Mouse (Mus musculus) brown adipose tissue, adult 24 weeks (tissue): ENCODE results near the gene Vipr1. TPM values are rescaled to one million over a fixed set of nuclear protein-coding genes. Genes with fewer than 3 reads are reported as not detected.
"Not testable (repeated sequence)": the region's sequence is repeated elsewhere in the genome, so short reads cannot be mapped to it uniquely, and the experiment has no call there.

Source experiments
- H3K27ac ChIP-seq: fragments of 200-500 bp; replicated peaks from 2 replicates; pipeline ENCODE4 v1.5.1; 2012; ENCODE audit warnings: low read depth, mild to moderate bottlenecking, low read length
- H3K4me1 ChIP-seq: fragments of 200-500 bp; 2 replicates; pipeline ENCODE4 v1.6.1; 2012; ENCODE audit warnings: low read length, mixed read lengths; ENCODE audit not compliant: control insufficient read depth, insufficient read depth, insufficient read length
- H3K4me3 ChIP-seq: fragments of 200-500 bp; 2 replicates; pipeline ENCODE4 v1.5.1; 2012; ENCODE audit warnings: low read depth, mild to moderate bottlenecking, low read length, moderate library complexity; ENCODE audit not compliant: insufficient read depth
- polyA plus RNA-seq: library from polyadenylated mRNA; stranded (reverse); fragments of >200 nt; gene quantifications from 2 replicates; pipeline ENCODE4 v1.2.4, GENCODE M21; 2012; ENCODE audit not compliant: missing spikeins, insufficient read depth, insufficient read length

Gene Vipr1
- not detected in 2 replicates for polyA plus RNA-seq

DNA sequence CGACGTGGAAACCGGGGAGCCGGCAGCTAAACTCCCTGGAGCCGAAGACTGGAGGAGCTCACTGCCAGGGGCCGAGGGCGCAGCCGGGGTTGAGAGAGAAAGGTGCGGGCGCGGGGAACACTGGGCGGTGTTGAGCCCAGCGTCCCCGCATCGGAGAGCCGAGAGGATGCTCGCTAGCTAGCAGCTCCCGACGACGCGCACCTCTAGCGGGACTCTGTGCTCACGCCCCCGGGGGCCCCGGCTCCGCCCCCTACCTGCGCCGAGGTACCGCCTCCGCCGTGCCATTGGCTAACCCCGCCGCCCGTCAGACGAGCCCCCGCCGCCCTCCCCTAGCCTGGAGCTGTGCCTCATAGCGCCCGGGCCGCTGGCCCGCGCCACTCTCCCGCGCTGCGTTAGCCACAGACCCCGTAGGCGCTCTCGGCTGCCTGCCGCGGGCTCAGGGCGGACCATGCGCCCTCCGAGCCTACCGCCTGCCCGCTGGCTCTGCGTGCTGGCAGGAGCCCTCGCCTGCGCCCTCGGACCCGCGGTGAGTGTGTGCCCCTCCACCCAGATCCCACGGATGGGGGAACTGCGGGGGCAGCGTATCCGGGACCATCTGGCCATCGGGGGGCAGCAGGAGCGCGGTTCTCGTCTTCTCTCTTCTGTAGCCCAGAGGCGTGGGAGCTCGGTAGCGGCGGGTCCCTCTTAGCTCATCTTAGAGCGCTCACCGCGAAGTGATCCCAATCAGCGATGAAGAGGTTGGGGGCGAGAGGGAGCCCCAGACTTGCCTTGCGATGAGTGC is at the start of gene Vipr1:
Gene Vipr1 (plus strand): TSS at position 316 of the 781 bp plus-strand sequence.
- Histone ChIP-seq H3K27ac (no peak within 1 kb of the TSS), H3K4me3 (peak within 1 kb of the TSS; percentile 46), H3K4me1 (no peaks in the 10 kb centered on the region; the same call in 1 of the 2 replicates)

DNA sequence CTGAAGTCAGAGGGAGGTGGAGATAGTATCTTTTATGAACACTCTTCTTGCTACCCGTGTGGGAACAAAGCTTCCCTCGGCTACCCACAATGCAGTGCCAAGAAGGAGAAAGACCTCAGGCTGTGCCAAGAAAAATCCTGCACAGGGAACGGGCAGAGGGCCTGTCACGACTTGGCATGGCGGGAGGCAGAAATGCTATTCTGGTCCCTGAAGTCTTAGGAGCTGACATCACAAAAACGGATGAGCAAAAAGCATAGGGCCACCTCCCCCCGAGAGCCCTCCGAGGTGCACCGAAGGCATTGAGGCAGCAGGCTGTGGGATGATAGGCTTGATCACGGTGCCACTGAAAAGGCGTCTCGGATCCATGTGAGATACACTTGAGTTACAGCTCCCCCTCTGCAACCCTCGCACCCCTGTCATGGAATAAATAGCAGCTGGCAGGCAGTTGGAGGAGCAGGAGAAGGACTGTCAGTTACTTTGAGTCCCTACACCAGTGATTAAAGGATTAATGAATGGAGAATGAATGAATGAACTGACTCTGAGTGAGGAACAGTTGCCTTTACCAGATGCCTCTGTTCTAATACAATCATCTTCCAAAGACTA is 49.5 kb upstream of the Vipr1 start:
- H3K27ac ChIP-seq: no peak overlapping the region
- H3K4me3 ChIP-seq: no peak overlapping the region
- H3K4me1 ChIP-seq: no peaks in the 10 kb centered on the region

DNA sequence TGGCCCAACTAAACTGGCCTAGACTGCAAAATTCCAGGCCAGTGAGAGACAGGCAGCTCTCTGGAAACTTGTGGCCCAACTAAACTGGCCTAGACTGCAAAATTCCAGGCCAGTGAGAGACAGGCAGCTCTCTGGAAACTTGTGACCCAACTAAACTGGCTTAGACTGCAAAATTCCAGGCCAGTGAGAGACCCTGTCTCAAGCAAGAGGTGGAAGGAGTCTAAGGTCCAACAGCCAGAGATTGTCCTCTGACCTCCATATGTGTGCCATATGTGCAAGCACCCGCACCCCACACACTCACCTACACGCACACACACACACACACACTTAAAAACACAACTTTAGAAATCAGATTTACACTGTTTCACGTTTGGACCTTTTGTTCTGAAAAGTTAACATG is 48.7 kb upstream of the Vipr1 start:
- H3K4me1 ChIP-seq, H3K27ac ChIP-seq, H3K4me3 ChIP-seq: not testable (repeated sequence)

DNA sequence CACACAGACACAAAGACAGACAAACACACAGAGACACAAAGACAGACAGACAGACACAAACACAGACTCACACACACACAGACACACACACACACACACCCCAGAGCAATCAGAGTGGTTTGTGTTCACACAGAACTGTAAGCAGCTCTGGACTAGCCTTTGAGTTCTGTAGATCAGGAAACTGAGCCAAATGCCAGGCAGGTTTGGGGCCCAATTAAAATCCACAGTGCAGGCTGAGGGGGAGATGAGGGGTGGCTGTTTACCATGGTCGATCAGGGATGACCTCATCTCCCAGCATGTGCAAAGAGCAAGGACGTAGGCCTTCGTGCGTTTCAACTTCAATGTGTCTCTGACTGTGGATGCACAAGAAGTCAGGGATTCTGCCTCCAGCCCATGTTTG is 47.7 kb upstream of the Vipr1 start:
- Histone ChIP-seq H3K27ac (no peak overlapping the region), H3K4me3 (no peak overlapping the region), H3K4me1 (no peaks in the 10 kb centered on the region)

DNA sequence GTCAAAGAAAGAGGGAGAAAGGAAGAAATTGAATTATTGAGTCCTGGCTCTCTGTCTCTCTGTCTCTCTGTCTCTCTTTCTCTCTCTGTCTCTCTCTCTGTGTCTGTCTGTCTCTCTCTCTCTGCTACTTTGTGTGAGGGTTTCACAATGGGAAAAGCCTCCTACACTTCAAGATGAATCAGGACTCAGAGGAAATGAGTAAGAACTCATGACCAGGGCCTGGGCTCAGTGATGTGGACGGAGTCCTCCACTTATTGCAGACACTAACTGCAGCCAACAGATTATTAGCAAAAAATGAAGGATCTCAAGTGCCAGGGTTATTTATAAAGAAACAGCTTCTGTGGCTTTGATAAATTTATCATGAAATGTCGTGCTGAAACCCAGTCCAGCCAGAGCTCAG is 44.4 kb upstream of the Vipr1 start:
- Histone ChIP-seq H3K4me3 (no peak overlapping the region), H3K27ac (no peak overlapping the region), H3K4me1 (no peaks in the 10 kb centered on the region)

DNA sequence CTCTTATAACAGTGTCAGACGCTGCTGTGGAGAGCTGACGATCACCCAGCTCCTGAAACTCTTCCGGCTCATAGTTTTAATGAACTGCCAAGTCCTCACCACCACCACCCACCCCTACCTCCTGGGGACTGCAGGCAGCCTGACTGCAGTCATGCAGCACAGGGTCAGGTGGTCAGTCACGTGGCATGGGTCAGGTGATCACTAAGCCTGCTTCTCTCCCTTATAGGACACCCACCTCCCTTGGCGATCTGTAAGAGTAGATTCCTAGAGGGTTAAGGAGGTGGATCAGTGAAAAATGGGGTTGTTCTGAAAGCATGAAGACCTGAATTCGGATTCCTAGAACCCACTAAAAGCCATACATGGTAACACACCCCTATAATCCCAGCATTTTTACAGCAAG is 43.0 kb upstream of the Vipr1 start:
- no peaks in the 10 kb centered on the region for H3K4me1 ChIP-seq
- H3K4me3 ChIP-seq: no peak overlapping the region
- H3K27ac ChIP-seq: no peak overlapping the region

DNA sequence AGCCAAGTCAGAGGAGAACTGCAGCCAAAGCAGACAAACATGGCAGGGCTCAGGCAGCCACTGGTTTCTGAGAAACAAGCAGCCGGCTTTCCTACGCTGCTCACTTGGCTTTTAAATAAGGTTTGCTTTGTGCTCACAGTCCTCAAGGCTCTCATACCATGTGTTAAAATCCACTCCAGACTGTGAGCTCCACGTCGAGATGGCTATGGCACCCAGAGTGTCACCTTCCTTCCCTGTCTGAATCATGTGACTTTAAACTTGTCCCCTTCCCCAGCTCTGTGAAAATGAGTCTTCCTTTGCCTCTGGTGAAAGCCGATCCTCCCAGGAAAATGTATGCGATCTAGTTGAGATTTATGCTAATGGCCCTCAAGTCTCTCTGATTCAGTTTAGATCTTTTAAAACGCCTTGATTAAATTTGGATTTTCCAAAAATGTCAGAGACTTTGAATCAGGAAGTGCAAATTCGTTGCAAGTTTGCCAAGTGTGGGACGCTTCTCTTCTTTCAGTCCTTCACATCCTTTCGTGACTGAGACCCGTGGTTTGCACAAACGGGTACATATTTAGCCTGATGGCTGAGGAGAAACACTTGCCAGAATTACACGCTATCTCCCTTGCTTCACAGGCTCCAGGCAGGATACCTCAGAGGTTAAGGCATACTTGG is 42.2 kb upstream of the Vipr1 start:
- Histone ChIP-seq H3K4me1 (no peaks in the 10 kb centered on the region), H3K4me3 (no peak overlapping the region), H3K27ac (no peak overlapping the region)

DNA sequence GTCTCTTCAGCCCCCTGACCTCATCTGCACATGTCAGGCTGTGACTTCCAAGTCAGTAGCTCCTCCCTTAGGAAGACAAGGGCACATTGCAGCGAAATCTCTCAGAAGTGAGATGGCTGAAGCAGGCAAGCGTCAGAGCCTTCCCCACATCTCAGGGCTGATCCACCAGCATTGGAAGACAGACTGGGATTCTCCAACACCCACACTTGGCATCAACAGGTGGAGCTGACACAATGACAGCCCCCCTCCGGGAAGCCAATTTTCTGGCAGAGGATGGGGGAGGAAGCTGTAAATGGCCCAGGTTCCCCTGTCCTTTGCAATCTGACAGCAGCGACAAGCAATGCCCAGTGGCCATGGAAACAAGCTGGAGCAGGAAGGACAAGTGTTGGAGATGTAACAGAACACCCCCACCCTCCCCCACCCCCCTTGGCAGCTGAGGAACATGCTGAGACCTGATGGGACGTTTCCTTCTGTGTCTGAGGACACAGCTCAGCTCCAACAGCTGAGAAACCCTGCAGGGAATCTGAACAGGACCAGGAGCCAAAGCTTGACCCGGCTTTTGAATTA is 41.6 kb upstream of the Vipr1 start:
- Histone ChIP-seq H3K27ac (no peak overlapping the region), H3K4me3 (no peak overlapping the region), H3K4me1 (no peaks in the 10 kb centered on the region)

DNA sequence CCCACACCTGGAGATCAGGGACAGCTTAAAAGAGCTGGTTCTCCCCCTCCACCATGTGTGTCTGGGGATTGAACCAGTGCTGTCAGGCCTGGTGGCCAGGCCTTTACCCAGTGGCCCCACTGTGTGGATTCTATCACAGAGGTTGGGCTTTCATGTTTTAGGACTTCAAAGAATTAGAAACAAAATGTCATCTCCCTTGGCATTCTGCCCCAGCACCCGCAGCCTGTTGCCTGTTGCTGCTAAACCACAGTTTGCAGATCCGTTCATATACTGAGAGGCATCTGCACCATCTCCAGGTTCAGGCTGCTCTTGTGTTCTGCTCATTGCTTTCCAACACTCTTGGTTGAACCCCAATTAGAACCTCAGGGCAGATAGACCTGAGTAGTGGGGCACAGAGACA is 40.1 kb upstream of the Vipr1 start:
- Histone ChIP-seq H3K27ac (no peak overlapping the region), H3K4me3 (no peak overlapping the region), H3K4me1 (no peaks in the 10 kb centered on the region)

DNA sequence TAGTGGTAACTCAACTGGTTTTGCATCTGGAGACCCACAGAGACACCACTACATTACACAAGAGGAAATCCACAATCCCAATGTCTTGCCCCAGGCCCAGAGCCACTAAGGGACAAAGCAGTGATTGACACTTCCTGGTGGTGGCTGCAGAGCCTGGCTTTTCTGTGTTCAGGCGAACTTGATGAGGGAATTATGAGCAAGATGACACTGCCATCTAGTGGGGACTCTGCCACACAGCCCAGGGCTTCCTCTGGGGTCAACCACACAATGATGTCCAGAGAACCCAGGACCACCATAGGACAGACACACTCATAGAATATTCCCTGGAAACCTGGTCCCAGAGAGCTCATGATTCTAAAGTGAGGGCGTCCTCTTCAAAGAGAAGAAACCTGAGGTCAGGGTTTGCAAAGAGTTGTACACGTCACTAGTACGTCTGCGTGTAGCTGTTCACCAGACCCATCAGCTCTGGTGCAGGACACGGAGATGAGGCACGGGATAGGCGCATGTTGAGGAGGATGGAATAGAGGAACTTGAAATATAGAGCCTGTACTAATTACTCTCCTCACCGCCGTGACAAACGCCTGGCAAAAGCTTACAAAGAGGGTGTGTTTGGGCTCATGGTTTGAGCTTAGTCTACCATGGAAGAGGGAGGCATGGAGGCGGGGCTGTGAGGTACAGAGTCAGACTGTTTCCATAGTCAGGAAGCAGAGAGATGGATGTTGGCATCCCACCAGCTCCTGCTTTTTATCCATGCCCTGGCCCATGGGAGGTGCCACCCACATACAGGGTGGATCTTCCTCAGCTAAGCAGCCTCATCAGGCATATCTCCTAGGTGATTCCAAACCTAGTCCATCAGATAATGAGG is 36.9 kb upstream of the Vipr1 start:
- Histone ChIP-seq H3K27ac (no peak overlapping the region), H3K4me3 (no peak overlapping the region), H3K4me1 (no peaks in the 10 kb centered on the region)

DNA sequence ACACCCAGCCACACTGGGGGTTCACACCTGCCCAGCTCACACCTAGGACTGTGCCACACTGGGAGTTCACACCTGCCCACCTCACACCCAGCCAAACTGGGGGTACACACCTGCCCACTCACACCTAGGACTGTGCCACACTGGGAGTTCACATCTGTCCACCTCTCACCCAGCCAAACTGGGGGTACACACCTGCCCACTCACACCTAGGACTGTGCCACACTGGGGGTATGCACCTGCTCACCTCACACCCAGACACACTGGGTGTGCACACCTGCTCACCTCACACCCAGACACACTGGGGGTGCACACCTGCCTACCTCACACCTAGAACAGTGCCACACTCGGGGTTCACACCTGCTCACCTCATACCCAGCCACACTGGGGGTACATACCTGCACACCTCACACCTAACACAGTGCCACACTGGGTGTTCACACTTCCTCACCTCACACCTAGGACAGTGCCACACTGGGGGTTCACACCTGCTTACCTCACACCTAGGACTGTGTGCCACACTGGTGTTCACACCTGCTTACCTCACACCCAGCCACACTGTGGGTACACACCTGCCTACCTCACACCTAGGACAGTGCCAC is 35.9 kb upstream of the Vipr1 start:
- Histone ChIP-seq H3K4me3 (no peak overlapping the region), H3K27ac (no peak overlapping the region)

DNA sequence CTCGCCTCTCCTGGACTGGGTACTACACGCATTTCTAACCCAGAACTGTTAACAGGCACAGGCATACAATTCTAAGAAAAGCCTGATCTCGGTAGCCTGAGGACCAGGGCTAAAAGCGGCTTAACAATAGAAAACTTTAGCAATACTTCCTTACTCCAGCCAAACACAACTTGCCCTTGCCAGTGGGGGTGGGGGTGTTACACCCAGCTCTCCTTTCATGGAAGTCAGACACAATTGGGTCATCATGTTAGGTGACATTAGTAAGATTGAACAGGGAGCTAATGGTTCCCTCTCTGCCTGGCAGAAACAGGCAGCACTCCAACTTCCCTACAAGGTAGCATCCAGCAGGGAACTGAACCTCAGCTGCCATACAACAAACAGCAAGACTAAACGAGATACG is 33.1 kb upstream of the Vipr1 start:
- no peak overlapping the region for H3K4me3 ChIP-seq
- H3K27ac ChIP-seq: no peak overlapping the region
- H3K4me1 ChIP-seq: no peaks in the 10 kb centered on the region

More for the DNA sequence above, 35.9 kb upstream of the Vipr1 start:
- no peaks in the 10 kb centered on the region for H3K4me1 ChIP-seq

DNA sequence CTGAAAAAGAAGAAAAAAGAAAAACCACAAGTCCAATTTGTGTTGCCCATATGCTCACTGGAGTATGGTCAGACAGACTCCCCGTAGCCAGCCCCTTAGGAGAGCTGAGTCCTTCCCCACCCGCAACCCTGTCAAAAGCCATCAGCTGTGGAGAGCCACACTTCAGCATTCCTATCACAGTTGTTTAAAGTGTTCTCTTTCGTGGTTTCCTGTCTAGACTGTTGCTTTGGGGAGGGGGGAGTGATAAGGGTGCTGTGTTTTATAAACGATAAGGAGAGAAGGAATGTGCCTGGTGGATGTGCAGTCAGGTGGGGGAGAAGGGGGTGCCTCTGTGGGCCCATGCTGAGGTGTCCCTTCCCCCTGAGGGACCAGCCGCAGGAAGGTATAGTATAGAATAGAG is 29.3 kb upstream of the Vipr1 start:
- no peaks in the 10 kb centered on the region for H3K4me1 ChIP-seq
- H3K4me3 ChIP-seq: no peak overlapping the region
- no peak overlapping the region for H3K27ac ChIP-seq

DNA sequence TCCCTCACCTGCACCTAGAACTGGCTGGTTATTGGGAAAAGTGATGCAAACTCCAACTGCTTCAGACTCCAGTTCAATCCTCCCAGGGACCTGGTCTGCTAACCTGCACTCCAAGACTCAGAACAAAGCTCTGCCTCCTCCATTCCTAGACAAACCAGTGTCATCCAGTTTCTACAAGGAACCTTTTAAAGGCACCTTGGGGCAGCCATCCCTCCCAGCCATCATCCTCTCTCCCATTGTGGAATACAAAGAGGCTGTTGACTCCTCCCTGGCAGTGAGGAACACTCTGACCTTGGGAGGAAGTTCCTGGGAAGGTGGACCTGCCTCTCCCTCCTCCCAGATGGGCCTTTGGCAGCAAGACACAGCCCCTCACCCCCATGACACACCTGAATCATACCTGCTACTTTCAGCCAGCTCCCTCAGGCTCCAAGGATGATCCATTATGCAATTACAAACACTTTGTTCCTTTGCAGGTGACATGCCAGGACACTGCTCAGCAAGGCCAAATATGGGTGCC is 28.2 kb upstream of the Vipr1 start:
- Histone ChIP-seq H3K4me3 (no peak overlapping the region), H3K4me1 (no peaks in the 10 kb centered on the region), H3K27ac (no peak overlapping the region)
